Mouse (Mus musculus): ENCODE measurements around the gene Zfp13.
"Not testable (repeated sequence)": the region's sequence is repeated elsewhere in the genome, so short reads cannot be mapped to it uniquely, and the experiment has no call there.

Zfp13 gene

GRCm38 (mm10) chr17:23550188-23550791 is 49.0 kb downstream of the Zfp13 start:
- peak; percentile 95 to 96 for DNase-seq

- no peak for DNase-seq
These were observed 49.8 kb downstream of the Zfp13 start for GRCm38 (mm10) chr17:23549441-23549840.

- DNase-seq: peak; percentile 87 to 90
These were observed 50.7 kb downstream of the Zfp13 start for GRCm38 (mm10) chr17:23548615-23549014.

- no peak for DNase-seq
These were observed 51.4 kb downstream of the Zfp13 start for GRCm38 (mm10) chr17:23547681-23548443.

- peak; percentile 87 for DNase-seq
These were observed 52.4 kb downstream of the Zfp13 start for GRCm38 (mm10) chr17:23546702-23547505.

GRCm38 (mm10) chr17:23546333-23546701 is 53.0 kb downstream of the Zfp13 start:
- peak; percentile 85 for DNase-seq

GRCm38 (mm10) chr17:23545841-23546240 is 53.4 kb downstream of the Zfp13 start:
- no peak for DNase-seq

- no peak for DNase-seq
These were observed 54.5 kb downstream of the Zfp13 start for GRCm38 (mm10) chr17:23544766-23545165.

- no peak for DNase-seq
These were observed 55.3 kb downstream of the Zfp13 start for GRCm38 (mm10) chr17:23543983-23544382.

GRCm38 (mm10) chr17:23543325-23543724 is 56.0 kb downstream of the Zfp13 start:
- no peak for DNase-seq

GRCm38 (mm10) chr17:23542835-23543234 is 56.5 kb downstream of the Zfp13 start:
- peak in 1 of 2 experiments; percentile 0 for DNase-seq

- DNase-seq: no peak
These were observed 57.1 kb downstream of the Zfp13 start for GRCm38 (mm10) chr17:23542004-23542720.

- peak in 1 of 2 experiments; percentile 0 for DNase-seq
These were observed 58.4 kb downstream of the Zfp13 start for GRCm38 (mm10) chr17:23540605-23541475.

GRCm38 (mm10) chr17:23540106-23540505 is 59.2 kb downstream of the Zfp13 start:
- DNase-seq: no peak

GRCm38 (mm10) chr17:23539608-23540007 is 59.7 kb downstream of the Zfp13 start:
- DNase-seq: peak in 1 of 2 experiments; percentile 1

- peak; percentile 37 to 45 for DNase-seq
These were observed 60.8 kb downstream of the Zfp13 start for GRCm38 (mm10) chr17:23538299-23539015.

- DNase-seq: no peak
These were observed 61.6 kb downstream of the Zfp13 start for GRCm38 (mm10) chr17:23537554-23538255.

GRCm38 (mm10) chr17:23535046-23535788 is 64.1 kb downstream of the Zfp13 start:
- DNase-seq: not testable (repeated sequence)

- DNase-seq: not testable (repeated sequence)
These were observed 65.4 kb downstream of the Zfp13 start for GRCm38 (mm10) chr17:23533591-23534490.
